Mouse (Mus musculus) kidney, adult 2 months (tissue): ENCODE results near the gene Adgre5.

Experiments
- CTCF ChIP-seq: fragments of 200-500 bp; conservative IDR thresholded peaks from 2 replicates; pipeline ENCODE4 v1.5.1; 2011; ENCODE audit warnings: low read depth, mild to moderate bottlenecking, control low read depth, low read length, moderate library complexity, mixed read lengths; ENCODE audit not compliant: insufficient read depth, insufficient read length
- POLR2A ChIP-seq: fragments of 200-500 bp; IDR thresholded peaks from one replicate; pipeline ENCODE4 v1.6.1; 2011; ENCODE audit warnings: low read depth, low read length, control low read depth

- TF ChIP-seq CTCF (no peak), POLR2A (no peak)
These were observed 60.0 kb downstream of the Adgre5 start for GRCm38 (mm10) chr8:83681099-83681498.
